In the genomic region with DNA sequence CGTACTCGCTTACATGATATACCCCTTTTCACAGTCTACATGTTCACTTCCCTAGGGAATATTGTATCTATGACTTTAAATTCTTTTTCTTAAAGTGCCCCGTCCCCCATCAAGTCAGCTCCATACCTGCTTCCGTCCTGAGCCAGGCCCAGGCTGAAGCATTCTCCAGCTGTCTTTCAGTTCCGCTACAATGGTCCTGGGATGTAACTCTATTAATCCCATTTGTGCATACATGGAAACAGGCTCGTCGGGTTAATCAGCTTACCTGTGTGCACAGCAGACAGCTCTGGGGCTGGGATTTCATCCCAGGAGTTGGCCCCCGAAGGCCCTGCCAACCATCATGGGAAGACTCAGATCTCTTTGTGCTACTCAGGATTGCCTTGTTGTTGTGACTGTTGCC, we compare ENCODE assay signal across 28 mouse cellular contexts. TPM values are rescaled to one million over a fixed set of nuclear protein-coding genes. Genes with fewer than 3 reads are reported as not detected.
"Had no signal": no experiment of that assay in that cellular context is flagged by ENCODE, and none has a peak within 500 bp of the region (broad histone marks: within the 10 kb centered on the region; RNA-seq: fewer than 3 reads in every experiment).

No protein-coding gene starts in this region.

- H3K36me3 ChIP-seq: limb, embryonic 10.5 days; limb, embryonic 13.5 days; stomach, embryonic 15.5 days had no signal

- H3K9ac ChIP-seq: limb, embryonic 13.5 days; liver, embryonic 12.5 days; liver, embryonic 15.5 days; stomach, embryonic 15.5 days had no signal

- H3K4me3 ChIP-seq: layer of hippocampus, adult 2 months; limb, embryonic 10.5 days; limb, embryonic 13.5 days; liver, embryonic 12.5 days; liver, embryonic 15.5 days; stomach, embryonic 15.5 days had no signal

- ATAC-seq: liver, embryonic 12.5 days had no signal

- DNase-seq: kidney, postnatal 25 days; layer of hippocampus, adult 9-11 months; liver; lung, adult 18-20 months; midbrain, embryonic 14.5 days; right cerebral cortex, postnatal 25 days; spleen, adult 18-20 months; thymus, adult 18-20 months; thymus, postnatal 36 days had no signal

- H3K9me3 ChIP-seq: limb, embryonic 10.5 days; limb, embryonic 13.5 days; liver, embryonic 12.5 days; liver, embryonic 15.5 days; stomach, embryonic 15.5 days had no signal

- H3K27ac ChIP-seq: layer of hippocampus, adult 2 months; limb, embryonic 10.5 days; limb, embryonic 13.5 days; liver, embryonic 12.5 days; liver, embryonic 15.5 days; macrophage had no signal

- H3K27me3 ChIP-seq: liver, embryonic 12.5 days; liver, embryonic 15.5 days; stomach, embryonic 15.5 days had no signal

- H3K4me2 ChIP-seq: limb, embryonic 13.5 days; liver, embryonic 12.5 days; liver, embryonic 15.5 days had no signal

RNA-seq across cellular contexts. Expression of a gene that starts 33.8 kb away (rescaled TPM):
- total RNA-seq: layer of hippocampus, adult 2 months; layer of hippocampus, postnatal 25 days; left cerebral cortex, adult 18-20 months; left cerebral cortex, postnatal 25 days; megakaryocyte, adult 5-6 weeks; midbrain, postnatal 0 days had no signal
- polyA plus RNA-seq: kidney, embryonic 14.5 days; kidney, postnatal 0 days; large intestine, adult 2 months; limb, embryonic 10.5 days; limb, embryonic 13.5 days; liver, embryonic 12.5 days; liver, embryonic 15.5 days; lung, embryonic 16.5 days; macrophage; midbrain, embryonic 14.5 days; midbrain, postnatal 0 days; neural tube, embryonic 11.5 days; neural tube, embryonic 14.5 days; stomach, embryonic 15.5 days; urinary bladder, adult 2 months had no signal
